Mouse (Mus musculus) small intestine, adult 2 months (tissue): ENCODE measurements around the gene Smim4.

ENCODE experiments used
- CTCF ChIP-seq: fragments of 200-500 bp; IDR thresholded peaks from 2 replicates; pipeline ENCODE4 v1.5.1; 2012; ENCODE audit warnings: low read depth, mild to moderate bottlenecking, control low read depth, inconsistent platforms, low read length, moderate library complexity, mixed read lengths; ENCODE audit not compliant: insufficient replicate concordance, insufficient read length; ENCODE audit errors: extremely low read depth
- POLR2A ChIP-seq: fragments of 200-500 bp; IDR thresholded peaks from 2 replicates; pipeline ENCODE4 v1.6.1; 2012; ENCODE audit warnings: low read depth, mild to moderate bottlenecking, control low read depth, inconsistent platforms, low read length, moderate library complexity

- TF ChIP-seq CTCF (no peak), POLR2A (no peak)
Observed at GRCm38 (mm10) chr14:31164067-31164466, 35.3 kb upstream of the Smim4 start.
